Mouse (Mus musculus) heart, adult 2 months (tissue): ENCODE measurements around the gene Sec14l1. TPM values are rescaled to one million over a fixed set of nuclear protein-coding genes. Genes with fewer than 3 reads are reported as not detected.

Experiments used
- DNase-seq, 2 experiments: peaks; one replicate each; pipeline ENCODE4 v3.0.0; 2021
- H3K27ac ChIP-seq: fragments of 200-600 bp; 2 replicates; pipeline ENCODE4 v1.8.1; 2022
- H3K27me3 ChIP-seq: fragments of 200-500 bp; 2 replicates; pipeline ENCODE4 v1.6.1; 2012; ENCODE audit warnings: mild to moderate bottlenecking, low read length, inconsistent platforms, mixed read lengths; ENCODE audit not compliant: control insufficient read depth, insufficient read depth
- H3K36me3 ChIP-seq: fragments of 200-500 bp; 2 replicates; pipeline ENCODE4 v1.6.1; 2012; ENCODE audit warnings: low read length, inconsistent platforms; ENCODE audit not compliant: control insufficient read depth, insufficient read depth
- H3K4me1 ChIP-seq: fragments of 200-500 bp; 2 replicates; pipeline ENCODE4 v1.6.1; 2011; ENCODE audit warnings: low read length; ENCODE audit not compliant: control insufficient read depth, insufficient read depth
- H3K4me3 ChIP-seq: fragments of 200-600 bp; 2 replicates; pipeline ENCODE4 v1.8.1; 2022
- H3K79me2 ChIP-seq: fragments of 200-500 bp; replicated peaks from 2 replicates; pipeline ENCODE4 v1.6.1; 2012; ENCODE audit warnings: mild to moderate bottlenecking, inconsistent platforms, low read length, moderate library complexity, mixed read lengths; ENCODE audit not compliant: control insufficient read depth, insufficient read depth
- H3K9ac ChIP-seq: fragments of 200-500 bp; 2 replicates; pipeline ENCODE4 v1.6.1; 2012; ENCODE audit warnings: low read depth, mild to moderate bottlenecking, control low read depth, inconsistent platforms, low read length, mixed read lengths
- CTCF ChIP-seq: fragments of 200-600 bp; IDR thresholded peaks from 2 replicates; pipeline ENCODE4 v1.8.1; 2022; ENCODE audit warnings: antibody characterized with exemption, mild to moderate bottlenecking, moderate library complexity
- EP300 ChIP-seq: fragments of 200-500 bp; IDR thresholded peaks from 2 replicates; pipeline ENCODE4 v1.6.1; 2011; ENCODE audit warnings: low read depth, low read length, control low read depth; ENCODE audit not compliant: insufficient read depth
- POLR2A ChIP-seq: fragments of 200-500 bp; IDR thresholded peaks from 2 replicates; pipeline ENCODE4 v1.6.1; 2011; ENCODE audit warnings: mild to moderate bottlenecking, low read depth, low read length, control low read depth; ENCODE audit not compliant: insufficient read depth
- WGBS: fragments of 180-500 bp; shearing (Covaris S2); methylation state at CpG from one replicate; pipeline ENCODE4 v1.1.7; 2018; 5-methylcytosine and 5-hydroxymethylcytosine counted together
- intact Hi-C: fragments of 180-260 bp; cut with DNase I; formaldehyde crosslinking; loops from one replicate; pipeline ENCODE4 v1.15.1; 2025
- polyA plus RNA-seq: library from polyadenylated mRNA; depleted of rRNA; stranded (reverse); fragments of >200 nt; gene quantifications from 2 replicates; pipeline ENCODE4 v1.2.3, GENCODE M21; 2012
- total RNA-seq, 2 experiments: library from RNA; stranded (reverse); gene quantifications; 2 replicates each; pipeline ENCODE4 v1.2.3; 2021

Sec14l1 gene
- total and polyA plus RNA-seq, 3 experiments: 65.4 to 89.5 (median 71.5) TPM

DNA sequence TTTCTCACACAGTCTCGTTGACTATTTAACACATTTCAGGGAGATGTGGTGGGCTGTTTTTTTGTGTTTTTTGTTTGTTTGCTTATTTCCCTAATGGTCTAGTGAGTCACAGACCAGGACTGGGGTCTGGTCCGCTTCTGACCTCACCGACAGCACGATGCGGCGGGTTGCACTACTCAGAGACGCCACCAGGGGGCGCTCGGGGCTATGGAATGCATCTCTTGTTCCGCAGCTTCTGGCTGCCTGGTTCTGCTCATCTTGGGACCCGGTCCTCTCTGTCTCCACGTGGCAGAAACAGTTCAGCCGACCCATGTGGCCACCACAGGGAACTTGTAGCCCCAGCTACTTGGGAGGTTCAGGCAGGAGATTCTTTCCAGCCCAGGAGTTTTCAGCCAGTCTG, 42.8 kb upstream of the Sec14l1 start:
- no peak for TF ChIP-seq CTCF
- TF ChIP-seq EP300: peak; percentile 76; the same call in 1 of the 2 replicates
- Histone ChIP-seq H3K4me1 (peaks cover 3% of the 10 kb centered on the region), H3K4me3 (no peak overlapping the region), H3K36me3 (no peaks in the 10 kb centered on the region), H3K27ac (no peak overlapping the region), H3K79me2 (no peaks in the 10 kb centered on the region), H3K27me3 (no peaks in the 10 kb centered on the region), H3K9ac (no peak overlapping the region)
- peak; percentile 74 to 89 for DNase-seq
- under 1% methylated on average over 13 of the region's 13 CpGs for WGBS
- intact Hi-C loops: loop anchor here (1.0 to 5.0 kb wide), 3 partner anchors 105 to 288 kb away; no protein-coding TSS in a partner anchor

DNA sequence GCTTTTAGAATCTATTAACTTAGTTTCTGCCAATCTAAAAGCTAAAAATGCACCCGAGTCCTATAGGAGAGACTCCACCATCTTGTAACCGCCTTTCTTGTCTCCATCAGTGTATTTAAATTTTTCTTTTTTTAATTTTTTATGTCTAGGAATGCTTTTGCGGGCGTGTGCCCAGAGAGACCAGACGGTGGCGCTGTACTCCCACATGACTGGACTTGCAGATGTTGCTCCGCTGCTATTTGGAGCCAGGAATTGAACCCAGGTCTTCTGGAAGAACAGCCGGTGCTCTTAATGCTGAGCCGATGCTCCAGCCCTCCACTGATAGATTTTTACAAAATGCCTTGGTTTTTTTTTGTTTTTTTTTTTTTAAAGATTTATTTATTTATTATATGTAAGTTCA, 41.5 kb upstream of the Sec14l1 start:
- 91% methylated on average over 9 of the region's 9 CpGs for WGBS
- no peak overlapping the region for H3K27ac ChIP-seq
- peak; percentile 33 for TF ChIP-seq CTCF
- TF ChIP-seq POLR2A: no peak
- H3K9ac ChIP-seq: no peak overlapping the region
- peaks cover 5% of the 10 kb centered on the region for H3K4me1 ChIP-seq
- intact Hi-C loops: loop anchor here (5.0 kb wide), 1 partner anchor 164 kb away; no protein-coding TSS in a partner anchor
- no peak for DNase-seq
- no peaks in the 10 kb centered on the region for H3K27me3 ChIP-seq
- no peaks in the 10 kb centered on the region for H3K36me3 ChIP-seq
- no peak overlapping the region for H3K4me3 ChIP-seq
- no peaks in the 10 kb centered on the region for H3K79me2 ChIP-seq

GRCm38 (mm10) chr11:117076576-117077196, 38.3 kb upstream of the Sec14l1 start:
- H3K27ac ChIP-seq: peak overlapping the region; percentile 89
- under 1% methylated on average over 54 of the region's 54 CpGs for WGBS
- peaks cover 3% of the 10 kb centered on the region for H3K36me3 ChIP-seq
- DNase-seq: peak; percentile 89 to 90
- peak; percentile 86 for TF ChIP-seq POLR2A
- TF ChIP-seq CTCF: 0 out of 2 replicates have a peak, but pooled peaks have one; percentile 12
- TF ChIP-seq EP300: peak; percentile 79; the same call in 1 of the 2 replicates
- intact Hi-C loops: no loop called here
- H3K79me2 ChIP-seq: no peaks in the 10 kb centered on the region
- peak overlapping the region; percentile 80 for H3K9ac ChIP-seq
- H3K4me3 ChIP-seq: peak overlapping the region; percentile 84
- no peaks in the 10 kb centered on the region for H3K27me3 ChIP-seq
- H3K4me1 ChIP-seq: peaks cover 13% of the 10 kb centered on the region

- 3% methylated on average over 8 of the region's 8 CpGs for WGBS
- Histone ChIP-seq H3K36me3 (peaks cover 4% of the 10 kb centered on the region), H3K4me3 (peak overlapping the region; percentile 84), H3K4me1 (peaks cover 19% of the 10 kb centered on the region), H3K27ac (peak overlapping the region; percentile 89), H3K79me2 (no peaks in the 10 kb centered on the region), H3K27me3 (no peaks in the 10 kb centered on the region), H3K9ac (peak overlapping the region; percentile 78)
- no peak for DNase-seq
- TF ChIP-seq POLR2A (no peak), EP300 (no peak), CTCF (no peak)
- intact Hi-C loops: no loop called here
Measured at GRCm38 (mm10) chr11:117077227-117077626, 37.7 kb upstream of the Sec14l1 start.

GRCm38 (mm10) chr11:117077902-117078301, 37.1 kb upstream of the Sec14l1 start:
- H3K27ac ChIP-seq: no peak overlapping the region
- TF ChIP-seq CTCF: no peak
- no peak for TF ChIP-seq POLR2A
- no peak for TF ChIP-seq EP300
- 74% methylated on average over 8 of the region's 8 CpGs for WGBS
- no peak overlapping the region for H3K4me3 ChIP-seq
- H3K4me1 ChIP-seq: peaks cover 24% of the 10 kb centered on the region
- no peak overlapping the region for H3K9ac ChIP-seq
- intact Hi-C loops: no loop called here
- DNase-seq: no peak
- H3K36me3 ChIP-seq: peaks cover 4% of the 10 kb centered on the region
- H3K27me3 ChIP-seq: no peaks in the 10 kb centered on the region
- no peaks in the 10 kb centered on the region for H3K79me2 ChIP-seq

DNA sequence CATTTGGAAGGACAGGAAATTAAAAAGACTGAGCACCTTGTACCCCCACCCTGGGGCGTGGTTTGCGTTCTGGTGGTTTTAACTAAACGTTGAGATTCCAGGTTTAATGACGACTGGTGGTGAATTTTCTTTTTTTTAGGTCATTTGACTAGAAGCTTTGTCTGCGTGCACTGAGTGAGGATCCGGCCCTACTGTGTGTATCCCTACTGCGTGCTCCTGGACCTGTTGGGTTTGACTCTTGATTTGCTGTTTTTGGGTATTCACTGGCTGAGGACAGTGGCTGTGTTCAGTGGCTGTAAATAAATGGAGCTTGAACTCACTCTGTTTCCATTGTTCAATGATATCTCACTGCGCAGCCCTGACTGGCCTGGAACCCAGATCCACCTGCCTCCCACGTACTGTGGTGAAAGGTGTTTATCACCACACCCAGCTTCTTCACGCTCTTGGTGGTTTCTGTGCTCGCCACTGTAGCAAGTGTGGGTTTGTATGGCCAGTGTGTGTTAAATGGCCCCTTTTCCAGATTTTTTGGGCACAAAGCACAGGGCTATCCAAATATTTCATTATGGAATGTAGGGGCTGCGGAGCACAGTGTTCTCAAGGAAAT, 36.2 kb upstream of the Sec14l1 start:
- Histone ChIP-seq H3K9ac (no peak overlapping the region), H3K4me3 (no peak overlapping the region), H3K27ac (no peak overlapping the region), H3K36me3 (peaks cover 7% of the 10 kb centered on the region), H3K4me1 (peaks cover 29% of the 10 kb centered on the region), H3K27me3 (no peaks in the 10 kb centered on the region), H3K79me2 (no peaks in the 10 kb centered on the region)
- DNase-seq: no peak
- intact Hi-C loops: no loop called here
- TF ChIP-seq CTCF (no peak), EP300 (no peak), POLR2A (no peak)
- 89% methylated on average over 12 of the region's 12 CpGs for WGBS
